Mouse (Mus musculus): ENCODE results near the gene Txlna. TPM values are rescaled to one million over a fixed set of nuclear protein-coding genes. Genes with fewer than 3 reads are reported as not detected.

Txlna gene
- total RNA-seq, 4 experiments from 2014 or later: 10.9 to 20.3 (median 15.6) TPM

DNA sequence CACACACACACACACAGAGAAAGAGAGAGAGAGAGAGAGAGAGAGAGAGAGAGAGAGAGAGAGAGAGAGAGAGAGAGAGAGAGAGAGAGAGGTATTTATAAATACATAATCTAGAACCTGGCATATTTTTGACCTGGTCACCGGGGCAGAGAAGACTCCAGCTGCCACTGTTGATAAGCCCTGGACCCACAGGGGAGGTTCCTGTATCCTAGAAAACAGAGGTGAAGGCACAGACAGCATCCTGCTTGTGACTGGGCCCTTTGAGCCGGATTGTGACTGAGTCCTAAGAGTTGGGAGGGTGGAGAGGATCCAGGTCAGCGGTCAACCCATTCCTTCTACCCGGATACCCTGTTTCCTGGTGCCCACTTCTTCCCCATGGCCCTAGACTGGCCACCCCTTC, 52.0 kb downstream of the Txlna start:
- no peak for DNase-seq (ENCODE audit: low spot score in 2 of 2)

DNA sequence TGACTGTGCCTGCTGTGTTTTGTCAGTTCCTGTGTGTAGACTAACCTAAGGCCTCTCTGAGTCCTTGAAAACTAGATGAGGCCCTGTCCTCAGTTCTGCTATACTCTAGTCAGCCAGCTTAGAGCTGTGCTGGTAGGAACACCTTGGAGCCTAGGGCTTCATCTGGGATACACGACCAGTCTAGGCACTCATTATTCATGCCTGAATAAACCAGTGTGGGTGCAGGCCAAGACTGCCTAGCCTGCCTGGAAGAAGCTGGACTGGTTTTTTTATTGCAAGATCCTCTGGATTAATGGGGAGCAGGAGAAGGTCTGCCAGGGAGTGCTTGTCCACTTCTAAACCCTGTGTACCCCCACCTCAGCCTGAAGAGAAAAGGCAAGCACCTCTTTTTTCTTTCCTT, 53.9 kb downstream of the Txlna start:
- DNase-seq (ENCODE audit: low spot score in 2 of 2): no peak

DNA sequence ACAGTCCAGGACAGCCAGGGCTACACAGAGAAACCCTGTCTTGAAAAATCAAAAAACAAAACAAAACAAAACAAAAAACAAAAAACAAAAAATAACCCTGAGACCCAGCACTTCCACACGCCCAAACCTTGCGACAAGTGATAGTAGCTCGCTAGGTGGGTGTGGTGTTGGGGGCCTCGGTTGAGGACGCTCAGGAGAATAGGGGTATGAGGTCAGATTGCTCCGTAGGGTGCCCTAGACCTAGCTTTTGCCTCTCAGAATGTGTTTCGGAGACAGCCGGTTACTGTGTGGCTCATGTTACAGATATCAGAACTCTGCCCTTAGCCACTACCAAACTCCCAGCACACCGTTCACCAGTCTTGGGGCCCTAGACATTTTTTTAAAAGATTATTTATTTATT, 55.1 kb downstream of the Txlna start:
- no peak for DNase-seq (ENCODE audit: low spot score in 2 of 2)

DNA sequence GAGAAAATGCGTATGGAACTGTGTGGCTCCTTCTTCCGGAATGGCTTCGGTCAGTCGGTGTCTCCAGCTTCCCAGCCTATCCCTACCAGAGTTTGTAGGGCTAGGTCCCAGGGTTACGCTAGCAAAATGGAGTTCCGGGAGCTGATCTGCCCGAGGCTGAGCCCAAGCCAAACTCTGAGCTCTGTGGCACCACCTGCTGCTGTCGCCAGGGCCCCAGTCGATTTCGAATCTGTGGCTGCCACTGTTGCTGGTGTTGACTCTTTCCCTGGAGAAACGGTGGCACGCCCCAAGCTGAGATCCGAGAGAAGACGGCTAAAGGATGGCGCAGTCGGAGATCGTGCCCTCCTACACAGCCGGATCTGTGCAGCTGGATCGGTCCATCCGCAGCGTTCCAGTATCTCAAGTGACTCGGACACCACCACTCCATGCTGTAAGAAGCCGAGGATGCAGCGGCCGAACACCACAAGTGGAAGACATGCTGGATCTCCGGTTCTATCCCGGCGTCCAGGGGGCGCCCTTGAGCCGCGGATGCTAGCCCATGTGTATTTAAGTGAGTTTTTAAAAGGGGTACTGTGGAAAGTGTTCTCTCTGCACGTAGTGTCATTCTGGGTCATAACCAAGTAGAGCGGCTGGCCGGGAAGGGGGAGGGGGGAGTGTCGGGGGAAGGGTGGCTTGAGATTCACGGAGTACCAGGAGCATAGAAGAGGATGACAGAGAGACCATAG, 55.8 kb downstream of the Txlna start:
- DNase-seq (ENCODE audit: low spot score in 2 of 2): peak; percentile 78

GRCm38 (mm10) chr4:129584370-129584769, 56.5 kb downstream of the Txlna start:
- DNase-seq (ENCODE audit: low spot score in 2 of 2): no peak

DNA sequence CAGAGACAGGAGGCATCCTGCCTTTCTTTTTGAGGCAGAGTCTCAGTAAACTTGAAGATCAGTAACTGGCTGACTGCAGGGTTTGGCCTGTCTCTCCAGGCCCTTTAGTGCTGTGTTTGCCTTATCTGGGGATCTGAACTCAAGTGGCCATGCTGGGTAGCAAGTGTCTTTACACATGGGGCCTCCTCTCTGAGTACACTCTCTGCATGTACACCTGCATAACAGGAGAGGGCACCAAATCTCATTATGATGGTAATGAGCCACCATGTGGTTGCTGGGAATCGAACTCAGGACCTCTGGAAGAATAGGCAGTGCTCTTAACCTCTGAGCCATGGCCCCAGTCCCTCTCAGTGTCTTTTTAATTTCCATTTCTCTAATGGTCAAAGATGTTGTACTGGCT, 58.6 kb downstream of the Txlna start:
- DNase-seq (ENCODE audit: low spot score in 2 of 2): no peak

DNA sequence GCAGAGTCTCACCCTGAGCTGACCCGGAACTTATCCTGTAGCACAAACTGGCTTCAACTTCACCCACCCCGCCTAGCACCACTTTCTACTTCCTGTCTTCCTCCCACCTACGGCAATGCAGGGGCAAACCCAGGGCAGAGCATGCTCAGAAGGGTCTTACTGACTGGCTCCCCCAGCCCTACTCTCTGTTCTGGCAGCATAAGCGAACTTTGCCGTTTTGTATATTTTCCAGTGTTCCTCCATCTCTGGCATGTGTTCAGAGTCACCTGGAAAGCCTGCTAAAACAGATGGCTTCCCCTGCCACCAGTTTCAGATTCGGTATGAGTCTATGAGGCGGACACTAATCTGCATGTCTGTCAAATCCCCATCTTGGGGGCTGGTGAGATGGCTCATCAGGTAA, 60.5 kb downstream of the Txlna start:
- DNase-seq (ENCODE audit: low spot score in 2 of 2): no peak

GRCm38 (mm10) chr4:129578466-129578865, 62.4 kb downstream of the Txlna start, which contains the start of gene Fam167b:
Gene Fam167b (minus strand): TSS chr4:129578549.
- no peak for DNase-seq (ENCODE audit: low spot score in 2 of 2)

GRCm38 (mm10) chr4:129577688-129578087, 63.2 kb downstream of the Txlna start:
- DNase-seq (ENCODE audit: low spot score in 2 of 2): no peak

- peak in 1 of 2 experiments; percentile 35 for DNase-seq (ENCODE audit: low spot score in 2 of 2)
Measured at GRCm38 (mm10) chr4:129576863-129577491, 63.9 kb downstream of the Txlna start.

Small RNA genes within 50 kb of the gene (microRNA-seq; reads per million reads assigned to microRNA genes)
- gene Mir7016: not detected

Other genes with a start within 250 kb of the Txlna start
- gene Zbtb8b, start 200.2 kb downstream of the Txlna start, total RNA-seq (2022): not detected
- 10 to 100 TPM; 37.3 to 42.5 (median 41.0) TPM for gene Bsdc1, start 179.5 kb downstream of the Txlna start, total RNA-seq (2022)
- gene Tssk3, start 150.0 kb downstream of the Txlna start, total RNA-seq (2022): not detected
- gene Fam229a, start 149.9 kb downstream of the Txlna start, total RNA-seq (2022): not detected
- 1 to 10 TPM in 2 of 4 experiments, under 1 TPM in 2; 0.19 to 1.1 (median 0.78) TPM for gene Marcksl1, start 127.5 kb downstream of the Txlna start, total RNA-seq (2022)
- gene Hdac1, start 98.4 kb downstream of the Txlna start, total RNA-seq (2022): 1 to 10 TPM; 6.7 to 9.7 (median 7.6) TPM
- gene Lck, start 67.4 kb downstream of the Txlna start, total RNA-seq (2022): not detected
- gene Fam167b, start 62.5 kb downstream of the Txlna start, total RNA-seq (2022): not detected
- gene Eif3i, start 40.4 kb downstream of the Txlna start, total RNA-seq (2022): 100 to 1,000 TPM; 142 to 156 (median 148) TPM
- gene Tmem234, start 40.4 kb downstream of the Txlna start, total RNA-seq (2022): 10 to 100 TPM; 25.9 to 37.5 (median 29.7) TPM
- 1 to 10 TPM in 3 of 4 experiments, under 1 TPM in 1; 0.46 to 1.2 (median 1.1) TPM for gene Dcdc2b, start 26.8 kb downstream of the Txlna start, total RNA-seq (2022)
- 10 to 100 TPM in 1 of 4 experiments, 1 to 10 TPM in 3; 7.3 to 11.4 (median 8.7) TPM for gene Iqcc, start 22.0 kb downstream of the Txlna start, total RNA-seq (2022)
- 10 to 100 TPM; 27.9 to 33.0 (median 30.8) TPM for gene Ccdc28b, start 17.1 kb downstream of the Txlna start, total RNA-seq (2022)
- gene Kpna6, start 31.7 kb upstream of the Txlna start, total RNA-seq (2022): 10 to 100 TPM; 69.1 to 77.9 (median 76.0) TPM
- 1 to 10 TPM; 1.8 to 4.9 (median 3.3) TPM for gene Tmem39b, start 55.8 kb upstream of the Txlna start, total RNA-seq (2022)
- 10 to 100 TPM; 20.2 to 24.6 (median 23.2) TPM for gene Khdrbs1, start 101.2 kb upstream of the Txlna start, total RNA-seq (2022)
- gene Ptp4a2, start 170.2 kb upstream of the Txlna start, total RNA-seq (2022): 100 to 1,000 TPM; 663 to 813 (median 803) TPM